Mouse (Mus musculus) lung, embryonic 16.5 days (tissue): ENCODE results near the gene Sdc4. TPM values are rescaled to one million over a fixed set of nuclear protein-coding genes. Genes with fewer than 3 reads are reported as not detected.

ENCODE experiments used
- ATAC-seq: fragments of 200-750 bp; cut with Nextera tagmentation; 2 replicates; pipeline ENCODE4 v1.8.0; 2017; ENCODE audit warnings: low read depth, mild to moderate bottlenecking, moderate library complexity
- H3K27ac ChIP-seq: fragments of 300-500 bp; sonication (generic); 2 replicates; pipeline ENCODE4 v1.5.1; 2014; ENCODE audit warnings: mild to moderate bottlenecking, control low read depth, low read length
- H3K27me3 ChIP-seq: fragments of 300-500 bp; sonication (generic); 2 replicates; pipeline ENCODE4 v1.6.1; 2014; ENCODE audit warnings: low read depth, low read length, mixed read lengths; ENCODE audit not compliant: control insufficient read depth, insufficient read depth
- H3K36me3 ChIP-seq: fragments of 300-500 bp; sonication (generic); 2 replicates; pipeline ENCODE4 v1.6.1; 2014; ENCODE audit warnings: low read length; ENCODE audit not compliant: control insufficient read depth, insufficient read depth
- H3K4me1 ChIP-seq: fragments of 300-500 bp; sonication (generic); replicated peaks from 2 replicates; pipeline ENCODE4 v1.6.1; 2014; ENCODE audit warnings: low read length, mixed read lengths; ENCODE audit not compliant: control insufficient read depth, insufficient read depth
- H3K4me2 ChIP-seq: fragments of 300-500 bp; sonication (generic); 2 replicates; pipeline ENCODE4 v1.6.1; 2014; ENCODE audit warnings: low read depth, low read length, control low read depth
- H3K4me3 ChIP-seq: fragments of 300-500 bp; sonication (generic); 2 replicates; pipeline ENCODE4 v1.5.1; 2014; ENCODE audit warnings: mild to moderate bottlenecking, low read length, control low read depth
- H3K9ac ChIP-seq: fragments of 300-500 bp; sonication (generic); 2 replicates; pipeline ENCODE4 v1.6.1; 2014; ENCODE audit warnings: low read length, control low read depth
- H3K9me3 ChIP-seq: fragments of 300-500 bp; sonication (generic); 2 replicates; pipeline ENCODE4 v1.6.1; 2016; ENCODE audit warnings: low read length; ENCODE audit not compliant: control insufficient read depth
- WGBS: fragments of 180-500 bp; shearing (Covaris S2); extraction: QIAGEN DNeasy Blood & Tissue Kit; methylation state at CpG from one replicate; pipeline ENCODE4 v1.1.7; 2014; 5-methylcytosine and 5-hydroxymethylcytosine counted together
- polyA plus RNA-seq: library from polyadenylated mRNA; unstranded; fragments of >200 nt; fragmentation: Nextera tagmentation; extraction: Ambion mirVana; gene quantifications from 2 replicates; pipeline ENCODE4 v1.2.1, GENCODE M21; 2015

Sdc4 gene
- polyA plus RNA-seq, 1 experiment from 2014 or later = 226 TPM

DNA sequence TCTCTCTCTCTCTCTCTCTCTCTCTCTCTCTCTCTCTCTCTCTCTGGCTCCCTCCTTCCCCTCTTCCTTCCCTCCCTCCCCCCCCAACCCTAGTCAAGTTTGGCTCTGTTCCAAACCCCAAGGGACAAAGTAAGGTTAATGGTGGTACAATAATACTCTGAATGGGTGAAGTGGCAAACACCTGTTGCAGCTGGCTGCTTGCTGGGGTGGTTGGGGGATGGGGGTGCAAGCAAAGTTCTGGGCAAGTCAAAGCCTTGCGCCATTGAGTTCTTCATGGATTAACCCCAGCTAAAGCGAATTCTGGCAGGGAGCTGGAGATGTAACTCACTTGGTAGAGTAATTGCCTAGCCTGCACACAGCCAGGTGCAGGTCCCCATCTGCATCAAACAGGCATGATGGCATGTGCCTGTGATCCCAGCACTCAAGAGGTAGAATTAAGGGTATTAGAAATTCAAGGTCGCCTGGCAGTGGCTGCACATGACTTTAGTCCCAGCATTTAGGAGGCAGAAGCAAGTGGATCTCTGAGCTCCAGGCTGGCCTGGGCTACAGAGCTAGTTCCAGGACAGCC, 25.3 kb downstream of the Sdc4 start:
- H3K9ac ChIP-seq = no peak overlapping the region
- no peak overlapping the region for H3K27ac ChIP-seq
- ATAC-seq = no peak
- H3K4me1 ChIP-seq = peaks cover 8% of the 10 kb centered on the region; the same call in 1 of the 2 replicates
- no peak overlapping the region for H3K4me3 ChIP-seq
- no peaks in the 10 kb centered on the region for H3K9me3 ChIP-seq
- WGBS = 39% methylated on average over 3 of the region's 3 CpGs
- H3K27me3 ChIP-seq = no peaks in the 10 kb centered on the region
- H3K36me3 ChIP-seq = no peaks in the 10 kb centered on the region
- H3K4me2 ChIP-seq = no peak overlapping the region

DNA sequence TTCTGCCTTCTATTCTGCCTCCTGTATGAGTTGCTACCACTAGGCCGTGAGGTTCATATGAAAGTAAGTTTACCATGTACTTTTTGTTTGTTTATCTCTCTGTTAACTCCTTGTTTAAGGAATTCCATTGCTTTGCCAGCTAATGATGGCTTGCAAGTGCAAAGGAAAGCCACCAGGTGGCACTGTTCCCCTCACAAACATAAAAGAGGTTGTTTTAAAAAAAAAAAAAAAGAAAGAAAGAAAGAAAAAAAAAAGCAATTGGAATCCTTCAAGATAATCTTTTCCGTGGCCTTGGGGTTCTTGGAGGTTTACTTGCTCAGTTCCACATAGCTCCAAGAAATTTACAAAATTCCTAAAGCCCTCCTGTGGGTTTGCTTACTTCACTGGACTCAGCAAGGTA, 26.5 kb downstream of the Sdc4 start:
- no peaks in the 10 kb centered on the region for H3K9me3 ChIP-seq
- no peaks in the 10 kb centered on the region for H3K36me3 ChIP-seq
- H3K27ac ChIP-seq = no peak overlapping the region
- H3K4me1 ChIP-seq = peaks cover 8% of the 10 kb centered on the region; the same call in 1 of the 2 replicates
- H3K4me2 ChIP-seq = no peak overlapping the region
- H3K9ac ChIP-seq = no peak overlapping the region
- no peak overlapping the region for H3K4me3 ChIP-seq
- no peaks in the 10 kb centered on the region for H3K27me3 ChIP-seq
- 0% methylated on average over 2 of the region's 2 CpGs for WGBS
- ATAC-seq = no peak

DNA sequence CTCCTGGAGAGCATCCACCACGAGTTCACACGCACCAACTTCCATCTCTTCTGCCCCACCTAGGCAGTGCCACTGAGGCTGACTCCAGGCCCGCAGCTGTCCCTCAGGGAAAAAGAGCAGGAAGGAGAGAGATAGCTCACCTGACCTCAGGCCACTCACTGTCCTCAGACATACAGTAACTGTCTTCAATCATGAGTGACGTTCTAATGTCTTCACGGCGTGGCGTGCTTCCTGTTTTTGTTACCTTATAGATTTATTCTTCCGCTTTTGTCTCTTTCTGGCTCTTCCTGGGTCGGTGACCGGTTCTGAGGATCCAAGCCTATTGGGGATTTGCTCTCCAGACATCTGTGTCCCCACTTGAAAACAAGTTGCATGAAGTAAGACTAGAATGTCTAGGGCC, 29.1 kb downstream of the Sdc4 start:
- peak overlapping the region; percentile 50; the same call in 1 of the 2 replicates for H3K9ac ChIP-seq
- peaks cover 8% of the 10 kb centered on the region; the same call in 1 of the 2 replicates for H3K4me1 ChIP-seq
- H3K4me3 ChIP-seq = 0 out of 2 replicates have a peak overlapping the region, but pooled peaks have one; percentile 5
- H3K27ac ChIP-seq = no peak overlapping the region
- H3K36me3 ChIP-seq = no peaks in the 10 kb centered on the region
- ATAC-seq = no peak
- WGBS = 55% methylated on average over 10 of the region's 10 CpGs
- H3K27me3 ChIP-seq = no peaks in the 10 kb centered on the region
- no peaks in the 10 kb centered on the region for H3K9me3 ChIP-seq
- H3K4me2 ChIP-seq = peak overlapping the region; percentile 40

DNA sequence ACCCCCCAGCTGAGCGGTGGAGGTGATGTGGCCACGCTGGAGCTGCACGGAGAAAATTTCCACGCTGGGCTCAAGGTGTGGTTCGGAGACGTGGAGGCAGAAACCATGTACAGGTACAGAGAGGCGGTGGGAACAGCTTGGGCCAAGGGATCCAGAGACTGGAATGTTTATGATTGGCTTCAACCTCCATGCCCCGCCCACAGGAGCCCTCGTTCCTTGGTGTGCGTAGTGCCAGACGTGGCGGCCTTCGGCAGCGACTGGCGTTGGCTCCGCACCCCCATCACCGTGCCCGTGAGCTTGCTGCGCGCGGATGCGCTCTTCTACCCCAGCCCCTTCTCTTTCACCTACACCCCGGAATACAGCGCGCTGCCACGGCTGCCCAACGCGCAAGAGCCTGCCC, 29.5 kb downstream of the Sdc4 start:
- Histone ChIP-seq H3K4me3 (0 out of 2 replicates have a peak overlapping the region, but pooled peaks have one; percentile 5), H3K4me1 (peaks cover 8% of the 10 kb centered on the region; the same call in 1 of the 2 replicates), H3K36me3 (no peaks in the 10 kb centered on the region), H3K27me3 (no peaks in the 10 kb centered on the region), H3K27ac (no peak overlapping the region), H3K9me3 (no peaks in the 10 kb centered on the region), H3K9ac (peak overlapping the region; percentile 50; the same call in 1 of the 2 replicates), H3K4me2 (peak overlapping the region; percentile 40)
- ATAC-seq = peak; percentile 53
- 15% methylated on average over 28 of the region's 28 CpGs for WGBS

DNA sequence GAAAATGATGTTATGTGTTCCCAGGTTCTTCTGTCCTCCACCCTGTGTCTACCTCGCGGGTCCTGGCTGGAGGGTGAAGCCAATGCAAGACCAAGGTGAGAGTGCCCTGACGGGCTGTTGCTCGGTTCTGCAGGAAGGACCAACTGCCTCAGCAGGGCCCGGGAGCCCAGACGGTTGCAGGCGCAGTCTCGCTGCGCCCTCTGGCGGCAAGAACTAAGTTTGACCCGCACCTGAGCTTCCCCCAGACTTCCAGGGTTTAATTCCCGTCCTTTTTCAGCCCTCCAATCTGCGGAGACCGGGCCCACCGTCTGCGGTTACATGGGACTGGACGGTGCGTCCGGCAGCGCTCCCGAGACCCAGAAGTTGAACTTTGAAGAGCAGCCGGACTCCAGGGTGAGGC, 36.0 kb downstream of the Sdc4 start:
- Histone ChIP-seq H3K4me2 (peak overlapping the region; percentile 42), H3K4me3 (no peak overlapping the region), H3K27ac (no peak overlapping the region), H3K9me3 (no peaks in the 10 kb centered on the region), H3K36me3 (no peaks in the 10 kb centered on the region), H3K9ac (no peak overlapping the region), H3K27me3 (peaks cover 19% of the 10 kb centered on the region; the same call in 1 of the 2 replicates), H3K4me1 (peaks cover 14% of the 10 kb centered on the region)
- under 1% methylated on average over 22 of the region's 22 CpGs for WGBS
- ATAC-seq = no peak; the same call in 1 of the 2 replicates

DNA sequence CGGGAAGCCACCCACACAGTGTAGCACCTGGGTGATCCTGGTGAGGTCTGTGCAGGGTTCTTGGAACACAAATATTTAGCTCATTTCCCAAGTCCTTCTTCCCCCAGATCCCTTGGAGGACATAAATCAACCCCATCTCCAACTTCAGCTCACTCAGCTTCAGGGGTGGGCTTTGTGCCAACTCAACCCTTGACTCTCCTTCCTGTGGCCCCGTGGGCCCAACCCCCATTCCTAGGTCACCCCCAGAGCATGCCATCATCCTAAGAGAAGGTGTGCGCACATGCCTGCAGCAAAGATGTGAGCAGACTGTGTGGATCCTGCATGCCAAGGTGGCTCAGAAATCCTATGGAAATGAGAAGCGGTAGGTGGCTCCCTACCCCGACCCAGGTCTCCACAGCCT, 38.2 kb downstream of the Sdc4 start:
- H3K9ac ChIP-seq = peak overlapping the region; percentile 75
- peaks cover 33% of the 10 kb centered on the region for H3K27me3 ChIP-seq

DNA sequence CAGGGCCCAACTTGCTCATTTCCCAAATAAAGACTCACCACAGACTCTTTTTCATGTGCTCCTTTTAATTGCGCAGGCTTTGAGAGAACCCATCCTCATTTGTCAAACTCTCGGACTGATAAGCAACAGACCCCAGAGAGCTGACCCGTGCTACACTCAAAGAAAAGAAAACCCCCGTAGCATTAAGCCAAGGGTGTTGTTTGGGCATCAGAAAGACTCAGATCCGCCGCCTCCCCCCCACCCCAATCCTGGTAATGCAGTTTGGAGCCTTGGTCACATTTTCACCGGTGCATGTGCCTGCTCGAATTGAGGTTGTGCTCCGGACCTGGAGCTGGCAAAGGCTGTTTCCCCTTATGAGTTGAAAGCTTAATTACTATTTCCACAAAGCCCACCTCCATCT, 38.6 kb downstream of the Sdc4 start, which contains the start of gene Matn4:
Matn4 (minus strand) TSS at position 101 of the 400 bp plus-strand sequence.
- 9% methylated on average over 9 of the region's 9 CpGs for WGBS
- H3K9me3 ChIP-seq = no peaks in the 10 kb centered on the region
- peak within 1 kb of the TSS; percentile 95 for H3K27ac ChIP-seq
- H3K4me2 ChIP-seq = peak within 1 kb of the TSS; percentile 71
- H3K4me1 ChIP-seq = peaks cover 18% of the 10 kb centered on the region
- H3K27me3 ChIP-seq = peaks cover 37% of the 10 kb centered on the region
- no peak for ATAC-seq
- H3K4me3 ChIP-seq = peak within 1 kb of the TSS; percentile 53
- no peaks in the 10 kb centered on the region for H3K36me3 ChIP-seq
- H3K9ac ChIP-seq = peak within 1 kb of the TSS; percentile 75

More for the DNA sequence above, 38.2 kb downstream of the Sdc4 start:
- 28% methylated on average over 5 of the region's 5 CpGs for WGBS
- H3K36me3 ChIP-seq = no peaks in the 10 kb centered on the region
- H3K9me3 ChIP-seq = no peaks in the 10 kb centered on the region
- H3K4me1 ChIP-seq = peaks cover 16% of the 10 kb centered on the region
- H3K27ac ChIP-seq = peak overlapping the region; percentile 95
- peak overlapping the region; percentile 53 for H3K4me3 ChIP-seq
- peak overlapping the region; percentile 71 for H3K4me2 ChIP-seq
- ATAC-seq = no peak

DNA sequence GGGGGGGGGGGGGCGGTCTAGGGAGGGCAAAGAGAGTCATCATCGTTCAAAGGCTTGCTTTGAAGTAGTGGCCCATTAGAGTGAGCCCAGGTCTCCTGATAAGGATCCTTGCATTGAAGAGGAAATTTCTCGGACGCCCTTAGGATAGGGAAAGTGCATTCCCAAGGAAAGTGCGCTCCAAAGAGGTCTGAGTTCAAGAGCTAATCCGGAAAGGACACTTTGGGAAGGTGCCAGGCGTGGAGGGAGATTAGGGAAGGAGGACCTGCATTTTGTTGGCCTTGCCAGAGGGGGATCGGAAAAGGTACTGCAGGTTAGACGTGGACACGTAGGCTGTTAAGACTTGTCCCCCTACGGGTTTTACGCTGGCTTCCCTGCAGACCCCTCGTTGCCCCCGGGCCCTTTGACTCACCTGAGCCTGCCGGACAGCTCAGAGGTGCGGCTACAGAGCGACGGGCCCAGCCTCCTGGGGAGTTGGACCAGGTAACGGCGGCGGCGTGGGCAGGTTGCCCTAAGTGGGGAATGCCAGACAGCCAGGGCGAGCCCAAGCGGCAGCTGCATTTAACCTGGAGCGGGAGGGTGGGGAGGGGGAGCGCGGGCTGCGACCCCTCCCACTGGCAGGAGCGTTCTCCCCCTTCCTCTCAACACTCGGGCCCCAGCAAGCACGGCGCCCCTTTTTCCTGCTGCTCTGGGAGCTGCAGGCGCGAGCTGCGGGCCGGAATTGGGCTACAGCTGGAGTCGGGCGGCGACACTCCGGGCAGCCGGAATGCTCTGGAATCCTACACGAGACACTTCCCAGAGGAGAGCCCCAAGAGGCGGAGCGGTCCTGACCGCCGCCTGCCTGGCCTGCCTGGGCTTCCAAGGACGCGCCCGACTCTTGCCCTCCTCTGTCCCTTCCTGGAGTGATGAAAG, 39.4 kb downstream of the Sdc4 start:
- peak overlapping the region; percentile 71 for H3K4me2 ChIP-seq
- H3K4me3 ChIP-seq = peak overlapping the region; percentile 53
- peak; percentile 80 for ATAC-seq
- peak overlapping the region; percentile 95 for H3K27ac ChIP-seq
- H3K27me3 ChIP-seq = peaks cover 42% of the 10 kb centered on the region
- H3K36me3 ChIP-seq = no peaks in the 10 kb centered on the region
- H3K9me3 ChIP-seq = no peaks in the 10 kb centered on the region
- H3K9ac ChIP-seq = peak overlapping the region; percentile 75
- 1% methylated on average over 49 of the region's 49 CpGs for WGBS
- H3K4me1 ChIP-seq = peaks cover 18% of the 10 kb centered on the region
